Mouse (Mus musculus) ovary, postnatal 14 days (tissue): ENCODE data around the gene B3gnt9.
"Not testable (repeated sequence)": the region's sequence is repeated elsewhere in the genome, so short reads cannot be mapped to it uniquely, and the experiment has no call there.

Experiments
- DNase-seq: peaks from one replicate; pipeline ENCODE4 v3.0.0; 2022; ENCODE audit warnings: low spot score

B3gnt9 gene

GRCm38 (mm10) chr8:105258911-105259720 lies 4.2 kb upstream of the B3gnt9 start:
- no peak for DNase-seq

GRCm38 (mm10) chr8:105257318-105258114 lies 2.6 kb upstream of the B3gnt9 start:
- DNase-seq: no peak

DNA sequence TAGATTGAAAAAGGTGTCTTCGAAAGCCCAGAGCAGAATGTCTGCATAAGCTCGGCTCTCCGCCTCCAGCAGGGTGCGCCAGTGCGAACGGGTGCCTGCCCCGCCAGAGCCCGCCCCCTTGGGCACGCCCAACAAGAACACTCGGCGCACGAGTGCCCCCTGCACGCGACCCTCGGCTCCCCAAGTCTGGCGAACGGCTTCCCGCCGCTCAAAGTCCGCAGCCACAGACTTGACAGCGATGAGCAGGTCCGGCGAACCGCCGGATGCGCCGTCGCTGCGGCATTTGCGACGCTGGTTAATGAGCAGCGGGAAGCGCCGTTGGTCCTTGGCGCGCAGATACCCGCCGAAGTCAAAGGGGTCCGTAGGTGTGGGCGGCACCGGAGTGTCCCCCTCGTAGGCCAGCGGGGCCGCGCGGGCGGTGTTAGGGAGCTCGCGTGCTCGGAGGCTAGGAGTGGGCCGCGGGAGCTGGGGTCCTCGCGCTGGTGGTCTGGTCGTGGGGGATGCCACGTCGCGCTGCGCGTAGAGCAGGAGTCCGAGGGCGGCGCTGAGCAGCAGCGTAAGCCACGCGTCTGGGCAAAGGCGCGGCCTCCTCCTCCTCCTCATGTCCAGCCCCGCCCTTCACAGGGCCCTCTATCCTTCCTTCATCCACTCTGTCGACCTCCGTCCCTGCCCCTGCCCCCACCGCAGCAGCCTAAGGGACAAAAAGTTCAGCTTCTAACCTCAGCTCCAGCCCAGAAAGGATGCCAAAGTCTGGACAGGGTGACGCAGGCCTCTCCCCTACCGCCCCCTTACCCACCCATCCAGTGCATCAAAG lies 594 bp downstream of the B3gnt9 start:
- DNase-seq: peak; percentile 86

DNA sequence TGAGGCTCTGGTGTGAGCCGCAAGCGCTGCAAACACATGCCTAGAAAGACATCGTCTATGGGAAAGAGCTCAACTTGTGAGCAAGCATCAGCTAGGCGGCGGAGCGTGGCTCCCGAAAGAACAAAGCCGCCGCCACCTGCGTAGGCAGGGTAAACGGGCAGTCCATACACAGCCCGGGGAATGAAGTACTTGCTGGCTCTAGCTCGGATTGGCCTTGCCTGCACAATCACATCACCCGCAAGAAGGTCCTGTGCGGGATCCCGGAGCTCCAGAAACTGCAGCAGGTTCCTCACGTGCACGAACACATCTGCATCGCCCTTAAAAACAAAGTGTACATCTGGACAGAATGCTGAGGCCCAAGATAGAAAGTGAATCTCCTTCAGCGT lies 1.2 kb downstream of the B3gnt9 start:
- no peak for DNase-seq

GRCm38 (mm10) chr8:105252680-105253537 lies 2.0 kb downstream of the B3gnt9 start:
- no peak for DNase-seq

DNA sequence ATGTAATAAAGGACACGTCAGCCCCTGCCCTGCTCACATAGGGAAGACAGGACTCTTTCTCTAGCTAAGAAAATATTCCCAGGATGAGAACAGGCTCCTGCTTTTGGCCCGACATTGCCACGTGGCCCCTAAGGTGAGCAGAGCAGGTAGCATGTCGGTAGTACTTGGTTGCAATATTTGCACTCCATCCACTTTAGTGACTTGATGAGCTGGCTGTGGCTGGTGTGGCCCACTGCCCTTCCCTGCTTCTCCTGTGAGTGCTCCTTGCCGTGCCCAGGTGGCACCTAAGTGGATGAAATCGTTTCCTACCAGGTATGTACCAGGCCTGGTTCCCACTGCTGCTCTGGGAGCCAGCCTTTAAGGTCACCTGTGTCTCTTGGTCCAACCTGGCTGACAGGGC lies 3.0 kb downstream of the B3gnt9 start:
- no peak for DNase-seq

GRCm38 (mm10) chr8:105241016-105241415 lies 13.9 kb downstream of the B3gnt9 start:
- DNase-seq: no peak

GRCm38 (mm10) chr8:105237442-105238142 lies 17.4 kb downstream of the B3gnt9 start:
- DNase-seq: no peak

DNA sequence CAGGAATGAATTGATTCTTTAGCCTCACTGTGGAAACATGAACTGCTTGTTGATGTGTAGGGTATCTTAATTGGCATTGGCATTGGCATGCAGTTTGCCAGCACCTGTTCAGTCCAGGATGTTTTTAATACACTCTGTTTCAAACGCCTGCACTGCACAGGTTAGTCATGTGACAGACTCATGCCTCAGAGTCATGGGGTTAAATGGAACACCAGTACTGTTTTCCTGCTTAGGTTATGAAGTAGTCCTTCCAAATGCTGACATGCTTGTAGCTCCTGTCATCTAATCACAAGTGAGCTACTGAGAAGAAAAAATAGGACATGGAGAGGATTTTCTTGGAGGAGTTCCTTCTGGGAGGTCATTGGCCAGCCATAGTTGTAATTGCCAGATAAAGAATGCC lies 19.7 kb downstream of the B3gnt9 start:
- no peak for DNase-seq

GRCm38 (mm10) chr8:105233126-105233935 lies 21.6 kb downstream of the B3gnt9 start:
- DNase-seq: no peak

GRCm38 (mm10) chr8:105232321-105232693 lies 22.6 kb downstream of the B3gnt9 start:
- not testable (repeated sequence) for DNase-seq

GRCm38 (mm10) chr8:105231503-105232320 lies 23.2 kb downstream of the B3gnt9 start:
- DNase-seq: no peak

GRCm38 (mm10) chr8:105225917-105226316 lies 29.0 kb downstream of the B3gnt9 start:
- DNase-seq: no peak

DNA sequence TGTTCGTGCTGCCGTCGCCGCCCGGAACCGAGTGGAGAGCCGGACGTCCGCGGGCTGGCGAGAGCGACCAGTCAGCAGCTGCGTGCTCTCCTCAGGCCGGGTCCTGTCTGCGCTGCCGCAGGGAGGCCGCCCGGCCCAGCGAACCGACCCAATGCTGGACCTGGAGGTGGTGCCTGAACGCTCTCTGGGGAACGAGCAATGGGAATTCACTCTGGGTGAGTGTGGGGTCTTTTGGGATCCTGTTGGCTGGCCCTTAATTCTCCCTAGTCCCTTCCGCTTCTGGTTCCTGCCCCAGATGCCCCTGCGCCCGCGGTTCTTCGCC lies 29.7 kb downstream of the B3gnt9 start:
- DNase-seq: no peak

- DNase-seq: peak; percentile 96
These were observed 30.3 kb downstream of the B3gnt9 start, which contains the start of gene D230025D16Rik for GRCm38 (mm10) chr8:105224413-105225271. TSS of gene D230025D16Rik (plus strand) at chr8:105225145.

- no peak for DNase-seq
These were observed 31.1 kb downstream of the B3gnt9 start for GRCm38 (mm10) chr8:105223850-105224249.

- DNase-seq: no peak
These were observed 36.9 kb downstream of the B3gnt9 start for GRCm38 (mm10) chr8:105217926-105218522.

DNA sequence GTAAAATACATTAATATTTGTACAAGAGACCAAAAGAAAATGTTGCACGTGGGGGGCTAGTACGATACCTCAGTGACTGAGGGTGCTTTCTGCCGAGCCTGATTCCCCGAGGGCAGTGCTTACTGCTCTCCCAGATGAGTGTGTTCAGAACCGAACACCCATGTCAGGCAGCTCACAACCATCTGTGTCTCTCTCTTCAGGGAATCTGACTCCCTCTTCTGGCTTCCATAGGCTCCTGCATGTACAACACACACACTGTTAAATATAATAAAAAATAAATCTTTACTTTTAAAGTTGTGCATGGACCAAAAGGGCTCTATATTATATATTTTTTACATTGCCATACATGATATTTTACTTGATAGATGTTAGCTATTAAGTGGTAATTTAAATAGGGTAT lies 40.8 kb downstream of the B3gnt9 start:
- DNase-seq: no peak
